Mouse (Mus musculus): ENCODE data around the gene Krt23.

Krt23 gene

DNA sequence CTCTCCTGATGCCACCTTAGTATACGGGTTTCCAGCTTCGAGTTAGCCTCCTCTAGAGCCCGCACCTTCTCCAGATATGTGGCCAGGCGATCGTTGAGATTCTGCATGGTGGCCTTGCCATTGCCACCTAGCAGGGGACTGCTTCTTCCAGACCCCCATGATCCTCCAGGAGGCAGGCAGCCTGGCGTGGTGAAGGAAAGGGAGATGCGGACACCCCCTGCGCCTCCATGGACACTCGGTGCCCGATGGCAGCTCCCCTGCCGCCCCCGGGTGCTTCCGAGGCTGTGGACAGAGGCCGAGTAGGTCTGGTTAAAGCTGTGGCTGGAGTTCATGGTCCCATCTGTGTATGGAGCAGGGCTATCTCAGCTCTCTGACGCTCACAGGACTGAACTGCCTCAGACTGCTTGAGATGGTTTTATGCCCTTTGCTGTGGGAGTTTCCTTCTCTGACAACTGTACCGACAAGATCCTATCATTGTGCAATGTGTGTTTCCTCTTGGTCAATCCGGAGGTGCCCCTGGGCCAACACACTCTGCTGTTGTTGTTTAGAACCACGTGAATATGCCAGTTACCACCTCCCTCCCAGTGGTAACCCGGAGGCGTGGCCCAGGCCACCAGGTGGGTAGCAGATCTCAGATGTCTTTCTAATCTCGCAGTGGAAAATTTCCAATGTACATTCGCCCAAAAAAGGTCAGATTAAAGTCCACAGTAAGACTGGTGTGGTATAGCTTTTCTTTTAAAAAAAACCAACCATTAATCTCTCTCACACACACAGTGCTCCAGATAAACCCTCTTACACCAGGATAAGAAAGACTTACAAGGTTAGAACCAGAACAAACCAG, at the start of gene Krt23:
Gene Krt23 (minus strand): TSS at position 405 of the 841 bp plus-strand sequence.
- no peak for DNase-seq

DNA sequence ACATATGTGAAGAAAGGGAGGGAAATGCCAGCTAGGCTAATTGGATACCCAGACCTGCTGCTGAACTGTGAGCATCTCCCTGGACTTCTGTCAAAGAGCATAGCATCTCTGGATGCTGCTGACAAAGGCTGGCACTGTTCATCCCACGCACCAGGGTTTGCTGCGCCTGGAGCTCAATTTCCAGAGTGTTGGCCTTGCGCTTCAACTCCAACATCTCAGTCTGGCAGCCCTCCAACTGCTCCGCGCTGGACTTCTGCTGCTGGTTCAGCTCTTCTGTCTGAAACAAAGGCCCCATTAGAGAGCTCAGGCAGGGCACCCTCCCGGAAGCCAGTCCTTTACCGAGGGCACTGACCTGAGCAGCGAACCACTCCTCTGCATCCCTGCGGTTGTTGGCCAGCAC, 46.8 kb upstream of the Krt23 start:
- peak; percentile 22 for DNase-seq

DNA sequence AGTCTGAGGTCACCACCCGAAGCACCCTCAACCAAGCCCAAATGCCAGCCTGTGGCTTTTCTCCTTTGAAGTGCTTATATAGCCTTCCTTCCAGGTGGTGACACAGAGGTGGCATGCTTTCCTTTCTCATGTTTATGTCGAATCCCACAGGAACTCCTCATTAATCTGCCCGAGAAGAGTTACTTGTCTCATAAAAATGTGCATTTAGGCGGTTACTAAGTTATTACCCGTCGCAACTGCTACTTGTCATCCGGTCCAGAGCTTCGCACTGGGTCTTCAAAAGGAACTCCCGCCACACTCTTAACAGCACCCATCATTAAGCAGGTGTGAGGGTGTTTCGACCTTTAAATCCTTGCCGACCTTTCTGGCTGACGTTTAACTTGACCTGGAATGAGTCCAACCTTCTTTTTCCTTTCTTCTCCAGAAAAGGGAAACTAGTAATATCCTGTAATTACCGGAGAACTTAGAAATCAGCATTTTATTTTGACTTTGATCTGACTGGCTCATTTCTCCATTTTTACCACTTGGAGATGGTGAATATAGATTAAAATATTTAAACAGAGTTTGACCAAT, 28.4 kb upstream of the Krt23 start, which contains the start of gene Krt39:
Gene Krt39 (minus strand): TSS at position 51 of the 573 bp plus-strand sequence.
- no peak for DNase-seq

DNA sequence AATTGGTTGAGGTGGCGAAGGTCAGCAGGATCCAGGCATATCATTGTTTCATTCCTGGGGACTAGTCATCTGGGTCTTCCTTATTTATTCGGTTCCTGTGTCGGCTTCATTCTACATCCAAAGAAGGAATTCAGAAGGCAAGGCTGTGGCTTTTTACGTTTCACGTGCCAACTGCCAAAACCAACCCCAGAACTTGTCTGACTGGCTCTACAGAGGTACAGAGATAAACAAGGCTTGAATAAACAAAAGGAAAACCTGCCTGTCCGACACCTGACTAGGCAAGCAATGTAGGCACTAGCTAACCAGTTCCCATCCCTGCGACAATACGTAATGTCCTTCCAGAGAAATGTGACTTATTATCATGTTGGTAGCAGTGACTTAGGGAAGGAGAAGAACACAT, 21.2 kb upstream of the Krt23 start:
- DNase-seq, result no peak

DNA sequence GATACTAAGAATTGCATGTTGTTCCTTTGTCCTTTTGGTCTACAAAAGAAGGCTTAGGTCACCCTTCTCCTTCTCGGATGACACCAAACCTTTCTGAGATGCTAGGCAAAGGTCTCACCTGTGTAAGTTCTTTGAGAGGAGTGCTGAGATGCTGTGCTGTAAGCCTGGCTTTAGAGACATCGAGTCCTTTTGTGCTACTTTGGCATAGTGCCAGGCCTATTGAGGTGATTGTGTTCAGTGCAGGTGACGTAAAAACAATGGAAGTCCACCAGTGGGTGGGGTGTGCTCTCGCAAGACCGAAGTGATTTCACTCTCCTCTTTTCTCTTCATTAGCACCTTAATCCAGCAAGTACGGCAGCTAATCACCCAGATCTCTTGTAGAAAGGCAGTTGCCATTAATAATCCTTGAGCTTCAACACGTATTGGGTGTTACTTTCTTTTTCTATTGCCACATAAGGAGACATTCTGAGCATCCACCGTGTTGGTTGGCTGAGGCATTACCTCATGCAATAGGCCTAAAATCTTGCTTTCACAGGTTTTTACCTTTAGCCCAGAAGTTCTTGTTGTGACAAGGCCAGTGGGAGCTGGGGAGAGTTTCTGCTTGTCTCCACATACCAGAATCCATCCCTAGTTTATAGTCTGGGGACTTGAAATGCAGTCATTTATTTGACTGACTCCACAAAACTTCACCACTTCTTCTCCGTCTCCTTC, 7.3 kb upstream of the Krt23 start:
- DNase-seq, result no peak

DNA sequence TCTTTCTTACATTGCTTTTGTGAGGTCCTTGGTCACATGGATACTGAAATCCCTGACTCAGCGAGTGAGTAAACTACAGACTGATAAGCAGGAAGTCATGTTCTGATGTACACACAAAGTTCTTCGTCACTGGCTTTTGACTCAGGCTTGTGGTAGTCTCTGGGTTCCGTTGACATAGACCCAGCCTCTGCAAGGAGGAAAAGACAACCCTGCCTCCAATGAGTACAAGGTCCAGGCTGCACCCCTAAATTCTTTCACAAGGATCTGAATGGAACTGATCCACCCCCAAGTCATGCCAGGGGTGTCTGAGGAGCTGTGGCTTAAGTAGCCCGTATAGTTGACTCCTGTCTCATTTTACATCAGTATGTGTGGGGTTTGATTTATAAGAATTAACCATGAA, 3.5 kb upstream of the Krt23 start:
- no peak for DNase-seq

DNA sequence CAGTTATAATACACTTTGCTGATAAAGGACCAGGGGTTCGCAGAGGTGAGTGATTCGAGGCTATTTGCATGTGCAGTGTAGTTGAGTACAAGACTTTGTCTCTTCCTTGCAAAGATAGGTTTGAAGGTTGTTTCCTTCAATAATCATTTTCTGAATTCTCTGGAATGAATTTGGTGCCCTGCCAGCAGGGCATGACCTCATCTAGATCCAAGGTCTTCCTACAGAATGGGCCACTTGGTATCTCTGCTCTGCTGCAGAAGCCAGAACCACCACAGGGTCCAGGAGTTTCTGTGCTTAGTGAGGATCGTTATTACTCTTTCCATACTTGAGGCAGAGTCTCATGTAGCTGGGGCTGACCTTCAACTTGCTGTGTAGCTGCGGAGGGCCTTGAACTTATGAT, 1.8 kb upstream of the Krt23 start:
- DNase-seq, result no peak

DNA sequence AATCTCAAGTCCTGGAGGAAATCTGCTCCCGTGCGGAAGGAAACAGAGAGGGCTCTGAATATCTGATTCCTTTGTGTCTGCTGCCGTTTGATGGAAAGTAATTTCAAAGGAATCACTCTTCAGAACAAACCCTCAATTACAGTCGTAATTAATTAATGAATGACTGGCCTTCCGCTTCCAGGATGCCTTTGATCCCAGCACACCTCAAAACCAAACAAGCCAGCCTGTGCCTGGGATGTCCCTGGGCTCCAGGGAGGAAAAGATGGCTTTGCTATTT, 575 bp upstream of the Krt23 start:
- no peak for DNase-seq

DNA sequence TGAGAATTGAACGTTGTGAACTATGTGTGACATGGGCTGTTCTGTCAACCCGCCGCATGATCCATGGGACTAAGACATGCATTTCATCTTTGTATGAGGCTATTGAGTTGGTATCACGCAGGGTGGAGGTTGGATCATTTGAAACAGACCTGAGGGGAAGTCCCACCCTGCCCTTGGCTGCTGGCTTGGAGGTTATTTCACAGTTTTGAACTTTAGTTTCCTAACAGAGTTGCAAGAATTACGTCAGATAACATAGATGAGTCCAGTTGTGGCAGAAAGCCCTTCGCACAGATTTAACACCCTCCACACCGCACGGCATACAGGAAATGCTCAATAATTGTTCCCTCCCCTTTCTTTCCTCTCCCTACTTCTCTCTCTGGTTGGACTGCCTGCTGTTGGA, 1.9 kb downstream of the Krt23 start:
- DNase-seq, result no peak

DNA sequence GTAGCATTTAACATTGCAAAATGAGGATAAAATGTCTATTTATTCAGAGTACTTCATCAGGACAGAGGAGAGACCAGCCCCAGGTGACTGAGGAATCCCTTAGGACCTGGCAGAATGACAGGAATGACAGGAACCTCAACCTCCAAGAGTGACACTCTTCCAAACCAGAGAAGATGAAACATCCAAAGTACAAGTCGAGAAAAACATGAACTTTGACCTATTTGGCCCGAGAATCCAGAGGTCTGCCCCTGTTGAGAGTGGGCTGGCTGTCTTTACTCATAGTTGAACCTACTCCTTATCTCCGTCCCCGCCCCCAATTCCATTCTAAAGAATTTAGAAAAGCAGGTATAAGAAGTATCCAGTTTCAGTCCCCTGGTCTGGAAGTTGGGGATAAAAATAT, 2.3 kb downstream of the Krt23 start:
- DNase-seq, result no peak

DNA sequence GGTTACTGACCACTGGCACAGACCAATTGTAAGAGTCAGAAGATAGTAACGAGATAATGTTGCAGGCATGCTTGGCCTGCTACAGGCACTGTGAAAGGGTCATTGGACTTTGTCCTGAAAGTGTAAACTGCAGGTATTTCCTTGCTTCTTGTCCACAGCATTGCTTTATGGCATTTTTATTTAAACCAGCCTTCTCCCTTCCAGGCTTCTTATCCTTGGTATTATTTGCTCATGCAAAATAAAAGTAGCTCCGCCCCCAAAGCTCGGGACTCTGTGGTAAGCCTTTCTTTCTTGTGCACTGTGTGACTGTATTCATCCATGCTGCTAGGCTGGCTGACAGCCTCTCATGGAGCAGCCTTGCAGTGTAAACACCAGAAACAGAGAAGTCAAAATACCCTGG, 3.7 kb downstream of the Krt23 start:
- no peak for DNase-seq

DNA sequence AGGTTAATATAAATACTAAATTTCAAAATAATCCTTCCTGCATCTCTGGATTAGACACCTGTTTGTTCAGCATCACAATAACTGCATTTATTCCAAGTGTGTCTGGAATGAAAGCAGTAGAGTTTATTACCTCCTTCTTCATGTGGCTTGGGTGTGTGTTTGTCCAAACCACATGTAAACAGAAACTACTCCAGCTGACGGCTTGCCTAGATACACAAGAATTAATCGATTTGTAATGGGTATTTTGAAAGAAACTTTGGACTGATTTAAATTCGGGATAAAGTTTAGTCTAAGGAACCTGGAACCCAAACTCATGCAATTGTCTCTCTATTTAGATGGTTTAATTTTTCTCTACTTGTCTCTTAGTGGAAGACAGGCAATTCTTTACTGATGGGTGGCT, 18.0 kb downstream of the Krt23 start:
- DNase-seq, result no peak

DNA sequence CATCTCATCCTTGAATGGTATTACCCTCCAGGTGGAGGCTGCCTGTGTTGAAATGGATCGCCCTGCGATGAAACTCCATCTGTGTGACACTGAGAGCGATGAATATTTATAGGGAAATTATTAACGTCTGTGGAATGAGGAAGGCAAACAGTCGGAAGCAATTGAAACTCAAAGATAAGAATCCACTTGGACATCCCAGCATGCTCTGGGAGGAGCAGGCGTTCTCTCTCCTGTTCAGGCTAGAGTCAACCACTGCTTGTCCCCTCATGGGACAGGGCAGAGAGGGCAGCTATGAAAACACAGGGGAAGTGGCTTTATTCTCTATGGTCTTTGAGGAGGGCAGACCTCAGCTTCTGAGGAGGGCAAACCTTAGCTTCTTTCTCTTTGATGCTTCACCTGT, 19.5 kb downstream of the Krt23 start:
- no peak for DNase-seq

DNA sequence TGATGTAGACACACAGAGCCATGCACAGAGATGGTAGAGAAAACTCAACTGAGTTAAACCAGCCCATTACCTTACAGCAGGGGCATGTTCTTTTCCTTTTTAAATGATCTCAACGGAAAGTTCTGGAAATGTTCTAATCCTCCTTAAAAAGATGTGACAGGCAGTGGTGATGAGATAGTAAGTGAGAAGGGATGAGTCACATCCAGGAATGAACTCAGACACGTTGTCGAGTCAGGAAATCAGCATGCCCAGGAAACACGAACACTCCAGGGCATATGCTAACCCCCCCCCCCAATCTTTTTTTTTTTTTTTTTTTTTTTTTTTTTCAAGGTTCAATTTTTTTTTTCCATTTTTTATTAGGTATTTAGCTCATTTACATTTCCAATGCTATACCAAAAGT, 20.5 kb downstream of the Krt23 start:
- no peak for DNase-seq

DNA sequence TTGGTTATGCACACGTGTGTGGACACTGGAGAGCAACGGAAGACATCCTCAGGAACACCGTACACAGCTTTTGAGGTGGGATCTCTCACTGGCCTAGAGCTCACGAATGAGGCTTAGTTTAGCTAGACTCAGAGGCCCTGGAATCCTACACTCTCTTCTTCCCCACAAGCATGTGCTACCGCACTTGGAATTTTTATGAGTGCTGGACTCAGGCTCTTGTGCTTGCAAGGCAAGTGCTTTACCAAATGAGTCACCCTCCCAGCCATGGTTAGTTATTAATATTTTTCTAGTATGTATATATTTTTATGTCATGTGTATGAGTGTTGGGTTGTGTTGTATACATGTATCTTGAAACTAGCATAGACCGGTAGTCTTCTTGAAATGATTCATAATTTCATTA, 21.0 kb downstream of the Krt23 start:
- no peak for DNase-seq

DNA sequence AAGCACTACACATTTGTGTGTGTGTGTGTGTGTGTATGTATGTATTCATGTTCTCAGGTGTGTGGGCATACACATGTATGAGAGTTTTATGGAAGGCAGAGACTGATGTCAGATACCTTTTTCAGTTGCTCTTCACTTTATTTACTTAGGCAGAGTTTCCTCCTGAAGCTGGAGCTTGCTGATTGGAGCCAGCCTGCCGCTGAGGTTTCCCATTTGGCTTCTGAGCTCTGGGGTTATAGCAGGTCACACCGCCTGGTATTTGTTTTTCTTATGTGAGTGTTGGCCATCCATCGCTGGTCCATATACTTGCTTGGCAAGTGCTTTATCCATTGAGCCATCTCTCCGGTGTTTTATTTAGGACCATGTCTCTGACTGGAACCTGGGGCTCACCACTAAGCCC, 23.7 kb downstream of the Krt23 start:
- DNase-seq, result no peak

DNA sequence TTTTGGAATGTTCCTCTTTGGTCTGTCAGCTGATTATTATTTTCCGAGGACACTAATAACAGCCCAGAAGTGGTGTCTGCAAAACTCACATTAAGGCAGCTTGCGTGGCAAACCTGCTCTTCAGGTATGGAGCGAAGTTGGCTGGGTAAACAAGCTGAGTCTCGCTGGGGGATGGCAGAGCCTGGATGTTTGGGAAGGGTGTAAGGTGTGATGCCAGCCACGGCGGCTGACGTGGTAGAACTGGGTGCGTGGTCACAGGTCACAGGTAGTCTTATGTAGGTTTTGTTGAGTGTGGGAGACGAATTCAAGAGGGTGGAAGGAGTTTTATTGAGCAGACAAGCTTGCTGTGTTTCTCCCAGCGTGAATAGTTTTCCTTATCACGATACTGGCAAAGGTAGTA, 24.4 kb downstream of the Krt23 start:
- no peak for DNase-seq

DNA sequence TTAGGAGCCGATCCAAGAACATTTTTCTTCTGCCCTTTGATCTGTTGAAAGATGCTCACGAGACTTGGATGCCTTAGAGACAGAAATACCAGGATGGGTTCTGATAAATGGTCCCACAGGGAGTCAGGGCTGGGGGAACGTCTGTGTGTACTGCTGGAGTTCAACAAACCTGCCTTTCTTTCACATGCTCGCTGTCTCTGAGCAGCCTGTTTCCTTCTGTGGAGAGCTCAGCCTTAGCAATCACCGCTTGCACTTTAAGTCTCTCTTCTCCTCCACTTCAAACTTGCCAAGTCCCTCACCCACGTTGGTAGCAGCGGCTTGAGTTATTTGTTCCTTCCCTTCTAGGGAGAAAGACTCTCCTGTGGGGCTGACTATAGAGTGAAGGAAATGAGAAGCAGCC, 26.6 kb downstream of the Krt23 start:
- DNase-seq, result no peak

DNA sequence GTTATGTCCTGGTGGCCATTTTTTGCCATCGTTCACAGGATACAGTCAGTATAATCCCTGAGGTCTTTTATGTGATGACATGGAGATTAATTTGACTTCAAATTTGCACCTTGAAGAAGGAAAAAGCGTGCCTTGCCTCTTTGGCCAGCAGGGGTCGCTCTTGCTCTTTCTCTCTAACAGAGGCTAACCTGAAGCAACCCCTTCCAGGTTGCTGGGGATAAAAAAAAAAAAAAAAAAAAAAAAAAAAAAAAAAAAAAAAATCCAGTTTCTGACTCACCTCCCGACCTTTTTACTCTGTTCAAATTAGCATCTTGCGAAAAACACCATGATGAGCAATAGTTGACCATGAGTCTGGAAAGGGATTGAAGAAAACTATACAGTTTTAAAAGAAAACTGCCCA, 28.1 kb downstream of the Krt23 start:
- DNase-seq, result peak; percentile 79

DNA sequence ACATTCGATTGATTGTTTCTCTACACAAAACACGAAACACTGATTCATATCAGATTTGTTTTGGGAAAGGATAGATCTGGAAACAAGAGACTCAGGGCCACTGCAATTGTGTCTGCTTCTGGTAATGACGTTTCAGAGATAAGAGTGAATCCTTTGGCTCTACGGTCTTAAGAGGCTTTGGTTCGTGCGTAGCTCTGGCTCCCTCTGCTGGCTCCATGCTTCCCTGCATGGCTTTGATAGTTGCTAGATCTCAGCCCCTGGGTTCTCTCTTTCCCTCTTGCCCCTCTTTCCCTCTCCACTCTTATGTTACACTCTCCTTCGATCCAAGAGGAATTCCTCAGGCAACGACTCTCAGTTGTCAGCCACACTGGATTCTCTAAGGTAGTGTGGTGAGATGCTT, 29.8 kb downstream of the Krt23 start:
- DNase-seq, result peak; percentile 46

DNA sequence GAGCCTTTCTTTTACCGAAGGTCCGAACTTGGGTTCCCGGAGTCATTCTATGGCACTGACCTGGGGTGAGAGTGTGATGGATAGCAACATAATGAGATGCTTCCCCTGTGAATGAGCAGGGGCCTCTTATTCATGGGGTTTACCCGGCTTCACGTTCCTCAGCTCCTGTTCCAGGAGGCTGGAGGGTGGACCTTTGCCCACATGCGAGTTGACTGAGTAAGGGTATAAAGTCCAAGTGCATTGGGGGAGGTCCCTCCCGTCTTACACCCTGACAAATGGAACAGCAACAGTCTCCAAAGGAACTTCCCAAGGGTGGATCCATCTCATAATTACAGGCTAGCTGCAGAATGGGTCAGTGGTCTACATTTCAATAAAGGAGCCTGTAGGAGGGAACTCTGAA, 31.2 kb downstream of the Krt23 start:
- DNase-seq, result no peak

DNA sequence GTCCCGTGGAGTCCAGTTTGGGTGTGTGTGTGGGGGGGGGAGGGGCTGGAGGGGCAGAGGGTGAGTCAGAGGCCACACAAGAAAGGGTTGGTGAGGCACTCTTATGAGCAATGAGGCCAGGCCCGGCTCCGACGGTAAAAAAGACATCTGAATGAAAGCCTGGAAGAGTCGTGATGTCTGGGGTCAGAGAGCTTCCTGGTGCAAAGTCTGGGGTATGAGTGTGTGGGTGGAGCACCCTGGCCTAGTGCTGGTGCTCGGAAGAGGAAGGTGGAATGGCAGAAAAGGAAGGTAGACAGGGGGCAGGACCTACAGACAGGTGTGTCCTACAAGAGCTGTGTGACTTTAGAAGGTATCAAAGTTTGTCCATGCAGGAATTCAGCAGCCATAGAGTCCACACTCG, 34.0 kb downstream of the Krt23 start:
- DNase-seq, result no peak

DNA sequence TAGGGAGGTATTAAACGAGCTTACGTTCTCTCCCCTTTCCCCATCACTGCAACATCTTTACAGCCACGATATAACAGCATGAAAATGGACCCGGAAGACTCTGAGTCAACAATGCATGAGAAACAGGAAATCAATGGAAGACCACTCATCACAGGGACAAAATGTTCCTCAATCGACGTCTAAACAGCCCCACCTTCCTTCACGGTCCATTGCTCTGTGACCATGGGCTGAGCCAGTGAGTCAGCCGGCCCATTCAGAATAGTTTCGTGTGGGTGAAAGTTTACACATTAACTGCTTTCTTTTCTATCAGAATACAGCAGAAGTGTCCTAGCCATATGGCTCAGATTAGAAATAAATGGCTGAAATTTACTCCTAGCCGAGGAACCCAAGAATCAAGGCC, 38.2 kb downstream of the Krt23 start:
- DNase-seq, result no peak

DNA sequence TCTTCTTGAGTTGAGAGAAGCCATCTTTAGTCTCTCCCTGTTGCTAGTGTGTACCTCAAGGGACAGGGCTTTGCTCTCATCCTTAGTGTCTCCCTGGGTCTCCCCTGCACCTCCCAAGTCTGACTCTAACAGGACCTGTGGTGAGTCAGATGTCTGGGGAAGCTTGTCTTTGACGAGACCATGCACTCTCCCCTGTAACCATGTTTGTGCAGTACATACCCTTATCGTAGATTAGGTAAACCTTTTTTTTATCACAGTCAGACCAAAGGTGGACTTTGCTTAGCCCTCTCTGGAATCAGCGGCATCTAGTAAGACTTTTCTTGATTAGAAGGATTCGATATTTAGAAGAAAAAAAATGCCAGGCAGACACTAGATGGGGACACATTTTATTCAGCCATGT, 38.9 kb downstream of the Krt23 start:
- no peak for DNase-seq

DNA sequence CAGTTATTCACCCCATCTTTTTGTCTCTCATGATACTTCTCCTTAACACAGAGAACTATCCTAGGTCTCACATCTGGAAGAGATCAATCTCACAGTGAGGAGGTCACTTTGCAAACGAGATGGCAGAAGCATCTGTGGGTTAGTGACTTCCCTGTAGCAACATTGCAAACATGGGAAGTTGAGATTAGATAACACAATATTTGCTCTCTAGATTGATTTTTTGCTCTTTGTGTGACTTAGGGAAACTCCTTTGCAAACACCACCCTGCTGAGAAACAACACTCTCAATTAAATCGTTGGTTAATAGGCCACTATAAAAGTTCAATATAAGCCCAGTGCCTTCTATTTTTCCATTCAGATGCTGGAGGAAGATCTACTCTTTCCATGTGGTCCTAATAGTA, 44.2 kb downstream of the Krt23 start:
- no peak for DNase-seq
